Mouse (Mus musculus) retina, adult 2 months (tissue): ENCODE results near the gene Zfp763.
"Not testable (repeated sequence)": the region's sequence is repeated elsewhere in the genome, so short reads cannot be mapped to it uniquely, and the experiment has no call there.

Experiments
- DNase-seq: peaks from one replicate; pipeline ENCODE4 v3.0.0-alpha.2; 2012; ENCODE audit warnings: low read depth, low spot score

Gene Zfp763

DNA sequence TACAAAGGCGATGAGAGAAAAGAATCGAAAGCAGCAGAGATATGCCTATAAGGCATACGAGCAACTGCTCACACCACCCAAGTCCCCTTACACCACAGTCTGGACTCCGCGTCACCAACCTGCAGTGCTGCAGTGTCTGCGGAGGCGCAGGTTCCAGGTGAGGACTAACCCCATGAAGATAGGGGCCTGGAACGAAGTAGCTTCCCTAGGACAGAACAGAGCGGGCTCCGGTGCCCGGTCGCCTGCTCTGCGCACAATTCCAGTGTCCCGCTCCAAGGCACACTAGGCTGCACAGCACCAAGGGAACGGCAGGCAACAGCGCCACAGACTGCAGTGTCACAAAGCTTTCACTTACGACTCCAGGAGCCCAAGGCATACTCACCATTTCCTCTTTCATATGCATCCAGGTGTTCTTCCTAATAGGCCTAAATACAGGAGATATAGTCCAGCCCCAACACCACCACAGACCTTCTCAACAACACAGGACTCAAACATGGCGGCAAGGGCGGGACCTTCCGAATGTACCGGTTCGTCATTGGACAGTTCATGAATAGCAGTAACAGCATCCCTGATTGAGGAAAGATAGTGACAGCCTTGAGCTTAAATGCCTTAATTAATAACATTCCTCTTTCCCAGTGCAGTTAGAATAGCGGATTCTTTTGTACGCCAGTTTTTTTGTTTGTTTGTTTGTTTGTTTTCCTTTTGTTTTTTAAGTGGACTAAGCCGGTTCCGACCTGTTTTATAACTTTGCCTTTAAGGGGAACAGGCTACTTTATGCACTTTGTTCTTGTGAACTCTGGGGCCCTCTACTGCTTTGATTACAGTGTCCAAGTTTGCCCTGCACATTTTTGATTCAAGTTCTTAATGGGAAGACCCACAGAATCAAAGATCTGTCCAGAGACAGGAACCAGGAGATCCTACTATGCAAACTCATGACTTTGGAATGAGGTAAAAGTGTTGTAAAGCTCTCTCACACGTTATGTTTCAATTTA lies at the start of gene Zfp763:
Gene Zfp763 (minus strand): TSS at position 503 of the 992 bp plus-strand sequence.
- peak; percentile 73 for DNase-seq

DNA sequence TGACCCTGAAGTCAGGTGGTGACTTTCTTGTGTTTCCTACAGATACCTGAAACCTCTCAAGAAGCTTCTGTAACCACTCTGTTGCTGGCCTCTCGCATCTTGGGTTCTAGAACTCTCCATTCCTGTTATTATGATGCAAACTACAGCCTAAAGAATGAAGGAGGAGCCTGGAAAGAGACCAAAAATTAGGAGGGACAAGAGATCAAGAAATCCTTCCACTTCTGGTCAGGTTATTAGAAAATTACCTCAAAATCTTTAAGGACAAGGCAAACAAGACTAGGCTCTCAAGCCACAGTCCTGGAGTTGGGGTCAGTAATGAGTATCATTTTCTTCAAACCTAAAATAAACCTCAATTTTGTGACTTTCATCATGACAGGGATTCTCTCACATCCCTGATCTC lies 34.8 kb upstream of the Zfp763 start, which contains the start of gene 4921501E09Rik:
Gene 4921501E09Rik (minus strand): TSS at position 101 of the 400 bp plus-strand sequence.
- no peak for DNase-seq

DNA sequence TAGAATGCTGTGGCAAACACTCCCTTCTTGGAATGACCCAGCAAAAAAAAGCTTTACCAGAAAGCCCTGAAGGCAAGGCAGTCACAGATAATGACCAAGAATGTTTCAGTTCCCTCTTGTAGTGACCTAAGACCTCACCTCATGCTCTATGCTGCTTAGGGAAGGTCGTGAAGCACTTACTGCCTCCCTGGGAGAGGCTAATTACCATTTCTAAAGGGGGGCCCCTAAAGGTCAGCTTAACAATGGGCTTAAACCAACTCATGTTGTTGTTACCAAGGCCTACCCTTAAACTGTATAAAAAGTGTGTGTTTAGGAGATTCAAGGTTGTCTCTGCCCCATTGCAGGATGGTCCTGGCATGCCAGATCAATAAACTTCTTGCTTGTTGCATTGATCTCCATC lies 29.8 kb upstream of the Zfp763 start:
- DNase-seq, result no peak

DNA sequence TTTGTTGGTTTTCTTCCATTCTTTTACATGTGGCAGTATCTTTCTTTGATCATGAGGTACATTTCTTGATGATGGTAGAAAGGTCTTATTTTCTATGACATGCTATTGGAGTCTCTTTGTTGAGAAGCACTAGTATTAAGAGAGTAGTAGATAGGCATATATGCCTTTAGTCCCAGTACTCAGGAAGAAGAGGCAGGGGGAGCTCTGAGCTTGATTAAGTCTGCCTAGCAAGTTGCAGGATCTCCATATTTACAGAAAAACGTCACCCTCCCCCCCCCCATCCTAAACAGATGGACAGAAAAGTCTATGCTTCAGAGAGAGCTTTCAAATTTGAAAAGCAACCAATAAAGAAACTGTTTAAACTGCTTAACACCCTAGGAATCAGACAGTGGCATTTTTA lies 25.6 kb upstream of the Zfp763 start:
- no peak for DNase-seq

DNA sequence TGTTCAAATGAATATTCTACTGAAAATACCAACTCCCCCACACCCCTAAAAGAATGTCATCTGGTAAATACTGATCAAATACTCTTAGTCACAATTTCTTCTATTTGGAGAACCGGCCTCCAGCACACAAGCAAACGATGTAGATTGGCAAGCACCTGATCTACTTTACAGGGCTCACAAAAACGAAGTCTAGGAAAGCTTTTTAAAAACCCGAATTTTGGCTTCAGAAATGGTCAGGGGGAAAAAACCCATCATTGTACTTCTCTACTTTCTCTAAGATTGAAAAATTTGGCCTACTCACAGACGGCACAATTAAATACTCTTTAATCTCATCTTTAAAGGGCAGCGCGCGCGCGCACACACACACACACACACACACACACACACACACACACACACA lies 826 bp downstream of the Zfp763 start:
- DNase-seq, result peak; percentile 6

DNA sequence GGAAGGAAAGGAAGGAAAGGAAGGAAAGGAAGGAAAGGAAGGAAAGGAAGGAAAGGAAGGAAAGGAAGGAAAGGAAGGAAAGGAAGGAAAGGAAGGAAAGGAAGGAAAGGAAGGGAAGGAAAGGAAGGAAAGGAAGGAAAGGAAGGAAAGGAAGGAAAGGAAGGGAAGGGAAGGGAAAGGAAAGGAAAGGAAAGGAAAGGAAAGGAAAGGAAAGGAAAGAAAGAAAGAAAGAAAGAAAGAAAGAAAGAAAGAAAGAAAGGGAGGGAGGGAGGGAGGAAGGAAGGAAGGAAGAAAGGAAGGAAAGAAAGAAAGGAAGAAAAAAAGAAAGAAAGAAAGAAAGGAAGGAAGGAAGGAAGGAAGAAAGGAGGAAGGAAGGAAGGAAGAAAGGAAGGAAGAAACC lies 12.8 kb downstream of the Zfp763 start:
- not testable (repeated sequence) for DNase-seq

DNA sequence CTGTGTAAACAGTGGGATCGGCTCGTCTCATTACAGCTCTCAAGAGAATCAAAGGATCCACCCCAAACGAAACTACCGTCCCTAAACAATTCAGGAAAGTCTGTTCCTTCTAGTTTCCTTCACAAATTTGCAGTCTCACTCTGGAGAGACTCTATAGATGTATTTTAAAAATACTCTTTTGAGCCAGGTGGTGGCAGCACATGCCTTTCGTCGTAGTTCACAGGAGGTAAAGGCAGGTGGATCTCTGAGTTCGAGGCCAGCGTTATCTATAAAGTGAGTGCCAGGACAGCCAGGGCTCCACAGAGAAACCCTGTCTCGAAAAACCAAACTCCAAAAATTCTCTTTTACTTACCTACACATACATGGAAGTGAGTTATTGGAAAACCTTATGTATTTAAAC lies 24.9 kb downstream of the Zfp763 start:
- no peak for DNase-seq

DNA sequence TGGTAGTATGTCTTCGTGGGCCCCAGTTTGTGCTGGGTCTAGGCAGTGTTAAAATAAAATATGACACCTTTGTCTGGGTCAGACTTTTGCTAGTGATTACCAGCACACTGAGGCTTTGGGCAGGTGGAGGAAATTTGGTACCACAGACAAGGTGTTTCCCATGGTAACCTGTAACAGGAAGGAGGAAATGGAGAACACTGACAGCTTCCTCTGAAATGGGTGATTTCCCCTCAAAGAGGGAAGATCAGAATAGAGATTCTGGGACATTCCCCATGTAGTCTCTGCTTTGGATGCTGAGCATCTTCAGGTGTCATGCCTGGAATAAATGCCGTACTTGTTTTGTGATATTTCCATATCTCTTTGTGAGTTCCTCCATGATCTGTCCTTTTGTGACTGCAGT lies 34.7 kb downstream of the Zfp763 start:
- no peak for DNase-seq

DNA sequence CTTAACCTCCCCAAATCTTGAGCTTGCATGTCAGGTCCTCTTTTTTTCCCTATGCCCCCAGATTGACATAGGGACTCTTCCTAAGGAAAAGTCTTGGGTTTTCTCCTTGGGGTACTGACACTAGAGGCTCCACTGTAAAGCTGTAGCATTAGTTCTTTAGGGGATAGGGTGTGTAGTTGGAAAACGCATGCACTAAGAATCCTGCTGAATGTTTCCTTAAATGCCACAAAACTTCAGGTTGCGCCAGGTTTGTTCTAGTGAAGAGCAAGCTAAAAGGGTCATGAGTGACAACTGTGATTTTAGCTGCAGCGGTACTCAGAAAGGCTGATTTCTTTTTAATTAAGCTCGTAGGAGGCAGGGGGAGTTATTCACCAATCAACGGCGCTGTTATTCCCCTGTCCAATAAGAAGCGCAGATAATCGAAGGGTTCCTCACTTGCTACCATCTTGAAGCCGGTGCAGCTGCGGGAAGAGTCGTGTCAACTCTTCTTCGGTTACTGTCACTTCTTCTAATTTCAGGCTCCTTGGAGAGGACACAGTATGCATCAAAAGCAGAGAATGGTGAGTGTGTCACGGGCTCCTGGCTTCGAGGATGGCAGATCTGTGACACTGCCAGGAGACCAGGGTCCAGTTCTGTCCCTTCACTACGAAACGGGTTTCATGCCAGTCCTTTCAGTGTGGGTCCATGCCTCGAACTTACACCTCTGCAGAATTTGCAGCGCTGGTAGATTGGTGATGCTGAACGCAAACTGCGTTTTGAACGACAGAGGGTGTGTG lies 40.3 kb downstream of the Zfp763 start, which contains the start of gene Zfp952:
Gene Zfp952 (plus strand): TSS at position 431 of the 776 bp plus-strand sequence.
- peak; percentile 87 for DNase-seq

DNA sequence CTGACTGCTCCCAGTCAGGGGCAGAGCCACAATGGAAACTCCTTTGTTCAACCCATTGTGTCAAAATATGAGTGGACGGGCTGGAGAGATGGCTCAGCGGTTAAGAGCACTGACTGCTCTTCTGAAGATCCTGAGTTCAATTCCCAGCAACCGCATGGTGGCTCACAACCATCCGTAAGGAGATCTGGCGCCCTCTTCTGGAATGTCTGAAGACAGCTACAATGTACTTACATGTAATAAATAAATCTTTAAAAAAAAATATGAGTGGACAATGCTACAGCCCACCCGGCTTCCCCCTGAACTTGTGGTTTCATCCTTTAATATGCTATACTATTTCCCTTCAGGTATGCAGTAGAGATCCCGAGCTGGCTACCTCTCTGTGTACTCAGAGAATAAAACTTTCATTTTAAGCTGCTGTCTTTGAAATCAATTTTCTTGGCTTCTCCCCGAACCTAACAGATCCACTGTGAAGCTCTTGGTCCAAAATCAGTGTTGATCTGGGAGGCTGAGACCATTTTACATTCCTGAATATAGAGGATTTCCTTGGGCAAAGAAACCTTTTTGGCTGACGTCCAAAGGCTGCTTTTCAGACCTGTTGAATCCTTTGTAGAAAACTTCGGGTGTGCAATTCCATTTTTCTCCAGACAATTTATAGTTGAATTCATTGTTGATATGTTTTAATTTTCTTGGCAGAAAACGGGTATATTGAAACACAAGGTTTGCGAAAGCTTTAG lies 41.1 kb downstream of the Zfp763 start:
- DNase-seq, result no peak

DNA sequence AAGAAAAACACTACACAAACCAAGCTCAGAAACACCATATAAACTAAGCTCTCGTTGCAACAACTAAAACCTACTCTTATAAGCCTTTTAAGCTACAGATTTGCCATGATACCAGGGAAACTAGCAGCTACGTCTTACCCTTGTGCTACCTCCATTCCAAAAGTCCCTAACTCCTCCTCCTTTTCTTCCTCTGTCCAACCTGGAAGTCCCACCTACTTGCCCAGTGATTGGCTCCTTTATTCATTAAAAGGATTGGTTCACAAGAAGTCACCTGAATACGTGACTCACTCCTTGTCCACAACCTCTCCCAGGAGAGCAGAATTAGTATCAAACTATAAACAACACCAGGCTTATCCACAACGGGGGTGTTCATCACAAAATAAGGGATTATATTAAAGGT lies 46.9 kb downstream of the Zfp763 start:
- no peak for DNase-seq

DNA sequence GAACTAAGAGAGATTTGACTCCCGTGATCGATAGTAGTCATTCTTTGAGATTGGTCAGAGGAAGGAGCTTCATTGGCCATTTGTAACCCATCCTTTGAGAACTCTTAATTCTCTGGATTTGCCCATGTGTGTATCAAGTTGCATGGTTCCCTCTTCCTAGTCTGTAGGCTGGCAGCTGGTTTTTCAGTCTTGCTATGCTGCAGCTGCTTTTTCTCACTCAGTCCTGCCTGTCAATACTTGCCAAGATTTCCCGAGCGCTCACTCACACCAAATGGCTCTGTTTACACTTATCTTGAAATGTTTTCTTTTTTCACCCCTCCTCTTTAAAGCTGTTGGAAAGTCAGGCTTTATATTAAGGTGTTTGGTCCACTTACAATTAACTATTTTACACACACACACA lies 51.8 kb downstream of the Zfp763 start:
- no peak for DNase-seq
